In the genomic region with DNA sequence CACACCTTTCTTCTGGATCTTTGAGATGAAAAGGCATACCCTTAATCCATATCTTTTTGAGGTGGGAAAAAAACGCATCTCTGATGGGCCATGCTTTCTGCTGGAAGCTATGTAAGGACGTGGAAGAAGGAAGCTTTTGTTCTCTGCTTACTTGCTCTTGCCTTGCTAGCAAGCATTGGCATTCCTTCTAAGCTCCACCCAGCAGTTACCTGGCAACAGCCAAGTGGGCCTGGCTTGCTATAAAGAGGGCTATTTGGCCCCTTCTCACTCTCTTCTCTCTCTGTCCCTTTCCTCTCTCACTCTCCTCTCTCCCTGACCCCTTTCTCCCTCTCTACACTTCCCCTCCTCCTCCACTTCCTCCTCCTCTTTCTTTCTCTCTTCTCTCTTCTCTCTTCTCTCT, we compare ENCODE assay signal across 14 mouse cellular contexts.
DNase-seq lines count a peak whose midpoint lies in the region; ATAC-seq and TF ChIP-seq lines count a peak whose summit lies in the region.
"Had no signal": no experiment of that assay in that cellular context is flagged by ENCODE, and none has a peak within 500 bp of the region (broad histone marks: within the 10 kb centered on the region; RNA-seq: fewer than 3 reads in every experiment).

No protein-coding gene starts in this region.

- no peaks in the 10 kb centered on the region for H3K4me1 ChIP-seq in embryonic facial prominence, embryonic 14.5 days (ENCODE audit: control insufficient read depth, insufficient read depth, low read length)
- H3K4me1 ChIP-seq in embryonic facial prominence, embryonic 10.5 days, result peaks cover 15% of the 10 kb centered on the region
- H3K4me1 ChIP-seq in midbrain, embryonic 10.5 days, result peaks cover 46% of the 10 kb centered on the region
- H3K4me1 ChIP-seq in midbrain, postnatal 0 days (ENCODE audit: insufficient read depth, low read length), result no peaks in the 10 kb centered on the region
- peaks cover 8% of the 10 kb centered on the region for H3K4me1 ChIP-seq in forebrain, embryonic 16.5 days (replicated peaks; ENCODE audit: control insufficient read depth, insufficient read depth, low read length)
- H3K4me1 ChIP-seq in midbrain, embryonic 16.5 days (ENCODE audit: control insufficient read depth, insufficient read depth, low read length), result peaks cover 5% of the 10 kb centered on the region; the same call in 1 of the 2 replicates

- TF ChIP-seq CTCF in midbrain, postnatal 0 days (IDR thresholded peaks at IDR 0.05), result no peak

- H3K36me3 ChIP-seq in embryonic facial prominence, embryonic 14.5 days (ENCODE audit: control insufficient read depth, insufficient read depth, low read length), result no peaks in the 10 kb centered on the region
- H3K36me3 ChIP-seq in embryonic facial prominence, embryonic 10.5 days (replicated peaks), result no peaks in the 10 kb centered on the region
- no peaks in the 10 kb centered on the region for H3K36me3 ChIP-seq in midbrain, embryonic 10.5 days
- no peaks in the 10 kb centered on the region for H3K36me3 ChIP-seq in midbrain, postnatal 0 days (ENCODE audit: insufficient read depth, low read length)
- H3K36me3 ChIP-seq in forebrain, embryonic 16.5 days (ENCODE audit: control insufficient read depth, insufficient read depth), result no peaks in the 10 kb centered on the region
- no peaks in the 10 kb centered on the region for H3K36me3 ChIP-seq in midbrain, embryonic 16.5 days (ENCODE audit: control insufficient read depth, insufficient read depth, low read length)
- H3K36me3 ChIP-seq: limb, embryonic 15.5 days had no signal

- H3K27me3 ChIP-seq in embryonic facial prominence, embryonic 14.5 days (replicated peaks; ENCODE audit: control insufficient read depth, insufficient read depth, low read length), result no peaks in the 10 kb centered on the region
- peaks cover 32% of the 10 kb centered on the region for H3K27me3 ChIP-seq in embryonic facial prominence, embryonic 10.5 days (replicated peaks; ENCODE audit: low read depth, poor library complexity, severe bottlenecking)
- H3K27me3 ChIP-seq in midbrain, embryonic 10.5 days (ENCODE audit: low read depth, poor library complexity, severe bottlenecking), result peaks cover 50% of the 10 kb centered on the region; the same call in 1 of the 2 replicates
- H3K27me3 ChIP-seq in midbrain, postnatal 0 days (ENCODE audit: insufficient read depth, low read length), result no peaks in the 10 kb centered on the region
- H3K27me3 ChIP-seq in forebrain, embryonic 16.5 days (replicated peaks; ENCODE audit: control insufficient read depth, insufficient read depth, low read length), result peaks cover 4% of the 10 kb centered on the region; the same call in 1 of the 2 replicates
- H3K27me3 ChIP-seq in midbrain, embryonic 16.5 days (ENCODE audit: control insufficient read depth, insufficient read depth, low read depth, low read length), result no peaks in the 10 kb centered on the region
- H3K27me3 ChIP-seq: limb, embryonic 15.5 days had no signal

- peak; percentile 36 for DNase-seq in embryonic facial prominence, embryonic 14.5 days (ENCODE audit: low spot score)
- DNase-seq in embryonic facial prominence, embryonic 10.5 days (ENCODE audit: low spot score), result no peak
- DNase-seq in midbrain, embryonic 10.5 days (ENCODE audit: low spot score), result no peak
- no peak for DNase-seq in midbrain, postnatal 0 days (ENCODE audit: low spot score)
- no peak for DNase-seq in layer of hippocampus, postnatal 14 days (ENCODE audit: low spot score in 2 of 2)
- DNase-seq: adrenal gland, postnatal 10 days; gastrocnemius, postnatal 10 days; spleen, adult 18-20 months had no signal

- no peak overlapping the region for H3K9ac ChIP-seq in embryonic facial prominence, embryonic 14.5 days (ENCODE audit: low read depth, low read length)
- H3K9ac ChIP-seq in midbrain, postnatal 0 days (replicated peaks; ENCODE audit: low read length, poor library complexity, severe bottlenecking), result no peak overlapping the region
- H3K9ac ChIP-seq in forebrain, embryonic 16.5 days (replicated peaks; ENCODE audit: low read depth, low read length), result no peak overlapping the region
- H3K9ac ChIP-seq in midbrain, embryonic 16.5 days (ENCODE audit: low read depth, low read length), result no peak overlapping the region
- H3K9ac ChIP-seq: limb, embryonic 15.5 days had no signal

- ATAC-seq in embryonic facial prominence, embryonic 14.5 days (ENCODE audit: low read depth), result peak; percentile 57
- no peak for ATAC-seq in midbrain, postnatal 0 days (ENCODE audit: low FRiP score)
- peak; percentile 37; the same call in 1 of the 2 replicates for ATAC-seq in forebrain, embryonic 16.5 days
- ATAC-seq in midbrain, embryonic 16.5 days, result 0 out of 2 replicates have a peak, but pooled peaks have one; percentile 46
- no peak for ATAC-seq in activated CD4-positive, CD25-positive, alpha-beta regulatory T cell, adult 4 months

- whole genome bisulfite sequencing in embryonic facial prominence, embryonic 14.5 days, result 0% methylated on average over 2 of the region's 2 CpGs
- 12% methylated on average over 2 of the region's 2 CpGs for WGBS in embryonic facial prominence, embryonic 10.5 days
- WGBS in midbrain, embryonic 10.5 days, result 18% methylated on average over 2 of the region's 2 CpGs
- 22% methylated on average over 2 of the region's 2 CpGs for WGBS in midbrain, postnatal 0 days
- WGBS in forebrain, embryonic 16.5 days, result 5% methylated on average over 2 of the region's 2 CpGs
- WGBS in midbrain, embryonic 16.5 days, result 10% methylated on average over 2 of the region's 2 CpGs

- H3K4me3 ChIP-seq in embryonic facial prominence, embryonic 14.5 days (ENCODE audit: low read depth, low read length), result no peak overlapping the region
- no peak overlapping the region for H3K4me3 ChIP-seq in embryonic facial prominence, embryonic 10.5 days
- no peak overlapping the region for H3K4me3 ChIP-seq in midbrain, embryonic 10.5 days
- no peak overlapping the region for H3K4me3 ChIP-seq in midbrain, postnatal 0 days (ENCODE audit: low read depth, low read length)
- no peak overlapping the region for H3K4me3 ChIP-seq in forebrain, embryonic 16.5 days (replicated peaks; ENCODE audit: low read length)
- no peak overlapping the region for H3K4me3 ChIP-seq in midbrain, embryonic 16.5 days (ENCODE audit: low read depth, low read length)
- H3K4me3 ChIP-seq: erythroblast, embryonic 14.5 days; limb, embryonic 15.5 days had no signal

- H3K9me3 ChIP-seq in embryonic facial prominence, embryonic 14.5 days (ENCODE audit: control insufficient read depth, low read length), result no peaks in the 10 kb centered on the region
- no peaks in the 10 kb centered on the region for H3K9me3 ChIP-seq in embryonic facial prominence, embryonic 10.5 days
- no peaks in the 10 kb centered on the region for H3K9me3 ChIP-seq in midbrain, embryonic 10.5 days (replicated peaks)
- H3K9me3 ChIP-seq in midbrain, postnatal 0 days (ENCODE audit: low read length), result no peaks in the 10 kb centered on the region
- H3K9me3 ChIP-seq in forebrain, embryonic 16.5 days (ENCODE audit: control insufficient read depth, low read length), result no peaks in the 10 kb centered on the region
- H3K9me3 ChIP-seq in midbrain, embryonic 16.5 days (replicated peaks; ENCODE audit: control insufficient read depth, low read length, poor library complexity, severe bottlenecking), result no peaks in the 10 kb centered on the region
- H3K9me3 ChIP-seq: limb, embryonic 15.5 days had no signal

- H3K4me2 ChIP-seq in embryonic facial prominence, embryonic 14.5 days (ENCODE audit: low read depth, low read length), result no peak overlapping the region
- H3K4me2 ChIP-seq in midbrain, postnatal 0 days (ENCODE audit: low read depth, low read length, poor library complexity, severe bottlenecking), result no peak overlapping the region
- no peak overlapping the region for H3K4me2 ChIP-seq in forebrain, embryonic 16.5 days (ENCODE audit: low read length)
- H3K4me2 ChIP-seq in midbrain, embryonic 16.5 days (ENCODE audit: low read length), result no peak overlapping the region
- H3K4me2 ChIP-seq: limb, embryonic 15.5 days had no signal

- no peak overlapping the region for H3K27ac ChIP-seq in embryonic facial prominence, embryonic 14.5 days (replicated peaks; ENCODE audit: low read depth, low read length)
- no peak overlapping the region for H3K27ac ChIP-seq in embryonic facial prominence, embryonic 10.5 days (replicated peaks)
- H3K27ac ChIP-seq in midbrain, embryonic 10.5 days (replicated peaks), result peak overlapping the region; percentile 49
- H3K27ac ChIP-seq in midbrain, postnatal 0 days (ENCODE audit: low read depth, low read length), result no peak overlapping the region
- H3K27ac ChIP-seq in forebrain, embryonic 16.5 days (ENCODE audit: low read length), result no peak overlapping the region
- H3K27ac ChIP-seq in midbrain, embryonic 16.5 days (ENCODE audit: low read length), result no peak overlapping the region
- H3K27ac ChIP-seq: kidney, postnatal 0 days; limb, embryonic 15.5 days had no signal

Comparison
In these comparisons a context has a peak if more than half of its experiments do, and no peak if none do; other contexts are left out.
1. ATAC-seq: peak in embryonic facial prominence, embryonic 14.5 days (single experiment), forebrain, embryonic 16.5 days (single experiment) and midbrain, embryonic 16.5 days (single experiment); none in midbrain, postnatal 0 days (single experiment) and activated CD4-positive, CD25-positive, alpha-beta regulatory T cell, adult 4 months (single experiment).